Mouse (Mus musculus) intestine, embryonic 15.5 days (tissue): Measurements from ENCODE around the gene Grin1. TPM values are rescaled to one million over a fixed set of nuclear protein-coding genes. Genes with fewer than 3 reads are reported as not detected.
A peak's percentile ranks its signal among the peaks of the same experiment; 100 is the strongest.

Experiments
- ATAC-seq: fragments of 200-750 bp; cut with Nextera tagmentation; 2 replicates; pipeline ENCODE4 v1.8.0; 2017; ENCODE audit warnings: moderate TSS enrichment, moderate library complexity
- H3K27ac ChIP-seq: fragments of 300-500 bp; sonication (generic); 2 replicates; pipeline ENCODE4 v1.5.1; 2015; ENCODE audit warnings: mild to moderate bottlenecking, inconsistent platforms
- H3K27me3 ChIP-seq: fragments of 300-500 bp; sonication (generic); replicated peaks from 2 replicates; pipeline ENCODE4 v1.6.1; 2015; ENCODE audit warnings: inconsistent platforms
- H3K36me3 ChIP-seq: fragments of 300-500 bp; sonication (generic); 2 replicates; pipeline ENCODE4 v1.6.1; 2015; ENCODE audit warnings: inconsistent platforms
- H3K4me1 ChIP-seq: fragments of 300-500 bp; sonication (generic); replicated peaks from 2 replicates; pipeline ENCODE4 v1.6.1; 2015; ENCODE audit warnings: inconsistent platforms
- H3K4me2 ChIP-seq: fragments of 300-500 bp; sonication (generic); replicated peaks from 2 replicates; pipeline ENCODE4 v1.6.1; 2015; ENCODE audit warnings: mild to moderate bottlenecking, inconsistent platforms
- H3K4me3 ChIP-seq: fragments of 300-500 bp; sonication (generic); replicated peaks from 2 replicates; pipeline ENCODE4 v1.5.1; 2015; ENCODE audit warnings: inconsistent platforms
- H3K9ac ChIP-seq: fragments of 300-500 bp; sonication (generic); 2 replicates; pipeline ENCODE4 v1.6.1; 2015; ENCODE audit warnings: inconsistent platforms
- H3K9me3 ChIP-seq: fragments of 300-500 bp; sonication (generic); 2 replicates; pipeline ENCODE4 v1.6.1; 2016; ENCODE audit warnings: inconsistent platforms
- WGBS: fragments of 180-500 bp; shearing (Covaris S2); methylation state at CpG from one replicate; pipeline ENCODE4 v1.1.7; 2015; 5-methylcytosine and 5-hydroxymethylcytosine counted together
- polyA plus RNA-seq: library from polyadenylated mRNA; unstranded; fragments of >200 nt; fragmentation: Nextera tagmentation; extraction: Ambion mirVana; gene quantifications from 2 replicates; pipeline ENCODE4 v1.2.1, GENCODE M21; 2015

Gene Grin1
- polyA plus RNA-seq, 1 experiment from 2014 or later, result 1.4 TPM

DNA sequence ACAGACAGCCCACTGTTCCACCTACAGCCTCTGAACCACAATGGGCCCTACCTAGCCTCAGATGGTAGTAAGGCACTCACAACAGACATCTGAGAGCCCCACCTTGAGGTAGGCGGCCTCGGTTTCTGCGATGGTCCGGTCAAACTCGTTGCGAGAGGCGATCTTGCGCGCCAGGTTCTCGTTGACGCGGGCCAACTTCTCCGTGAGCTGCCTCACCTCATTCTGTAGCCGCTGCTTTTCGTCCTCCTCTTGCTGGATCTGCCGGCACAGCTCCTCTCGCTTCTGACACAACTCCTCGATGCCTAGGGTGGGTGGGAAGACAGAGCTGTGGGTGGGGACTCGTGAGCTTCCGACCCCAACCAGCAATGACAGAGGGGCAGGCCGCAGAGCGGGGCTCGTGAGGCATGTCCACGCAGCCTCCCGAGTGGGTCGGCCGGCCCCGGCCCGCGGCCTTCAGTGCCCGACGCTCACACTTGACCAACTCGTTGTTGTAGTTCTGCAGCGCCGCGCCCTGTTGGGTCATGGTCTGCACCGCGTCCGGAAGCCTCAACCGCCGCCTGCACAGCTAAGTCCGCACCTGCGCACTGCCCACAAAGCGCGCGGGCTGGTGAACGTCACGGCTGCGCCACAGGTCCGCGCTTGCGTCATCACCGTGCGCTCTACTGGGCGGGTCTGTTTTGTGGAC lies 47.0 kb downstream of the Grin1 start, which contains the start of the genes Ssna1 and Anapc2:
Ssna1 (minus strand) TSS at position 612 of the 685 bp plus-strand sequence.
Anapc2 (plus strand) TSS at position 652 of the 685 bp plus-strand sequence.
- H3K36me3 ChIP-seq, result peaks cover 58% of the 10 kb centered on the region
- H3K9me3 ChIP-seq, result no peaks in the 10 kb centered on the region
- H3K27me3 ChIP-seq, result no peaks in the 10 kb centered on the region
- H3K27ac ChIP-seq, result peak within 1 kb of the TSS; percentile 87
- peaks cover 29% of the 10 kb centered on the region for H3K4me1 ChIP-seq
- H3K4me2 ChIP-seq, result peak within 1 kb of the TSS; percentile 91
- peak within 1 kb of the TSS; percentile 89 for H3K4me3 ChIP-seq
- under 1% methylated on average over 55 of the region's 55 CpGs for WGBS
- peak within 1 kb of the TSS; percentile 85 for H3K9ac ChIP-seq
- ATAC-seq, result peak; percentile 96

DNA sequence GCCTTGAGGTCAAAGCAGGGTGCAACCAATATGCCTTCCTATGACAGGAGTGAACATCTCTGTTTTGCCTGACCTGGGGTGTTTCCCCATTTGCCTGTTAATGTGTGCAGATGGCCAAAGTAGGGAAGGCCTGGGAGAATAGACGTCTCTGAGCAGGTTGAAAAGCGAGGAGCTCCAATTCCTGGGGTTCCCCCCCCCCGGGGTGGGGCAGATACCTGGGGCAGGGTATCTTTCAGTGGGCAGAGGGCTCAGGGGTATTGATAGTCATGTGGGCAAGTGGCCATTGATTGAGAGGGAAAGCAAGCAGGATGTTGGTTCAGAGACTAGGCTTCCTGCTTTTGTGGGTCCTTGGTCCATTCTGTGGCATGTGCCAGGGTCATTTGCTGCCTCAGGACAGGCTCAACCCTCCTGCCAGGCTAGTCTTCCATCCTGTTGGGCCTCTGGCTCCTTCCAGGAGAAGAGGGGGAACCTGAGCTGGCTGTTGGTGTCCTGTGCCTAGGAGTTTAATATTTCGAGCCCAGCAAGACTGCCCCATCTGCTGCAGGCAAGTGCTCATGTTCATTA lies 51.2 kb downstream of the Grin1 start:
- no peak overlapping the region for H3K27ac ChIP-seq
- H3K9ac ChIP-seq, result no peak overlapping the region
- no peak for ATAC-seq
- peaks cover 25% of the 10 kb centered on the region for H3K36me3 ChIP-seq
- no peaks in the 10 kb centered on the region for H3K9me3 ChIP-seq
- H3K4me3 ChIP-seq, result no peak overlapping the region
- WGBS, result 74% methylated on average over 4 of the region's 4 CpGs
- H3K4me2 ChIP-seq, result no peak overlapping the region
- peaks cover 54% of the 10 kb centered on the region for H3K4me1 ChIP-seq
- peaks cover 6% of the 10 kb centered on the region for H3K27me3 ChIP-seq

DNA sequence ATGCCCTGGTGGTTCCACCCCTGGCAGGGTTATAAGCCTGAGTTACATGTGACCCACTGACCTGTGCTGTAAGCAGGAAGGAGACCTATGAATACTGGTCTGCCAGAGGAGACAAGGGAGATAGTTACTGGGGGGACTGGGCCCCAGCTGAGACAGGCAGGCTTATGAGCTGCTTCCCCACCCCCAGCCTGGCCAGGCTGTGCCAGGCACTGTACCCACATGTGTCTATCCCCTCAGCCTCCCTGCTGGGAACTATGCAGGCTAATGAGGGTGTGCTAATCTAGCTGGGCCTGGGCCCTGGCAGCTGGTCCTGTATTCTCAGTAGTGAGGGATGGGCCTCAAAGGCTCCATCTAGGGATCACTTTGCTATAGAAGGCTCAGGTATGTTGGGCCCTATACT lies 51.7 kb downstream of the Grin1 start:
- Histone ChIP-seq H3K36me3 (peaks cover 24% of the 10 kb centered on the region), H3K4me3 (no peak overlapping the region), H3K9me3 (no peaks in the 10 kb centered on the region), H3K4me2 (peak overlapping the region; percentile 97), H3K4me1 (peaks cover 53% of the 10 kb centered on the region), H3K27me3 (peaks cover 6% of the 10 kb centered on the region), H3K9ac (0 out of 2 replicates have a peak overlapping the region, but pooled peaks have one; percentile 0), H3K27ac (peak overlapping the region; percentile 77)
- no peak; the same call in 1 of the 2 replicates for ATAC-seq

DNA sequence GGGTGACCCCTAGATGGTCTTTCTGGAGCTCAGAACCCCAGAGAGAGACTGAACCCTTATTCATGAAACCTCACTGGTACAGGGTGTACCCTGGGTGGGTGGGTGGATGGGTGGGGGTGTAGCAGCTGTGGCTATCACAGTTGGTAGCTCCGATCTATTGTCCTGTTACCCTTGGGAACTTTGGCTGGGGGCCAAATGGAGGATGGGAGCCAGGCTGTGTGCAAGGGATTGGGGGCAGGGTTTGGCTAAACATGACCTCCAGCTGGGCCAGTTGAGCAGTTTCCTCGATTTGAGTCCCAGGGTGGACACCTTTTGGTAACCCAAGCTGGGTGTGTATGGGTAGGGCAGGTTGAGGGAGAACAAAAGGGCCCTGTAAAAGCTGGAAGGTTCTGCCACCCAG lies 52.3 kb downstream of the Grin1 start:
- ATAC-seq, result no peak; the same call in 1 of the 2 replicates
- 0 out of 2 replicates have a peak overlapping the region, but pooled peaks have one; percentile 26 for H3K9ac ChIP-seq

DNA sequence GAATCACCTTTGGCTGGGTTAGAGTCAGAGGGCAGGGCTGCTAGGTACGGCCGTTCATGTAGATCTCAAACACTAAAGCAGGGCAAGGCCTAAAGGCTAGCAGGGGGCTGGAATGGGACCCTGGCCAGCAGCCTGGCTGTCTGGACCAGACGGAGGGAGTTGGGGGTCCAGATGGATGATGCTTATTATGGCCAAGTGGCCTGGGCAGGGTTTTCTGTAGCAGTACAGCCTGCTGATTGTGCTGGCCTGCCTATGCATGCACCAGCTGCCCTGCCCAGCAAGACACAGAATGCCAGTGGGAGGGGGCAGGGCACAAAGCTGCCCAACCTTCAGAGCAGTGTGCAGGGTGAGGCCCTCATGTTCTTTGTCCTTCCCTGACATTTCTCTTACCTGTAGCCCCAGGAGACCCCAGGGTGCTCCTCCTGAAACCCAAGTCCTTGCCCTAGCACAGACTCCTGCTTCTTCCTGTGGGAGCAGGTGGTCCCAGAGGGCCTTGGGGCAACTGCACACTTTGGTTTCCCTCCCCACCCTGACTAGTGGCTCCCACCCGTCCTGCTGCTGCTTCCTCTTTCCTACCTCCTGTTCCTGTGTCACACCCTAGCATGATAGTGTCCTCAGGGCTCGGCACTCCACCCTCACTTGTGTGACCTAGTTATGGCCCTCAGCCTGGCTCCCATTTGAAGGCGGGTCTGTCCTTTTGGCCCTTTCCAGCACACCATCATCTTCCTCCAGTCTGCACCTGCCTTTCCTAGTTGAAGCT lies 52.9 kb downstream of the Grin1 start:
- H3K9me3 ChIP-seq, result no peaks in the 10 kb centered on the region
- H3K27me3 ChIP-seq, result peaks cover 6% of the 10 kb centered on the region
- peak overlapping the region; percentile 87 for H3K4me3 ChIP-seq
- peaks cover 23% of the 10 kb centered on the region for H3K36me3 ChIP-seq
- 50% methylated on average over 6 of the region's 6 CpGs for WGBS
- peak overlapping the region; percentile 81 for H3K9ac ChIP-seq
- H3K4me1 ChIP-seq, result peaks cover 47% of the 10 kb centered on the region
- peak overlapping the region; percentile 97 for H3K4me2 ChIP-seq
- peak overlapping the region; percentile 77 for H3K27ac ChIP-seq
- ATAC-seq, result peak; percentile 32

More for the DNA sequence above, 52.3 kb downstream of the Grin1 start:
- Histone ChIP-seq H3K4me3 (peak overlapping the region; percentile 87; the same call in 1 of the 2 replicates), H3K36me3 (peaks cover 24% of the 10 kb centered on the region), H3K9me3 (no peaks in the 10 kb centered on the region), H3K4me1 (peaks cover 53% of the 10 kb centered on the region), H3K27ac (peak overlapping the region; percentile 77), H3K27me3 (peaks cover 6% of the 10 kb centered on the region), H3K4me2 (peak overlapping the region; percentile 97)
- WGBS, result 39% methylated on average over 2 of the region's 2 CpGs

DNA sequence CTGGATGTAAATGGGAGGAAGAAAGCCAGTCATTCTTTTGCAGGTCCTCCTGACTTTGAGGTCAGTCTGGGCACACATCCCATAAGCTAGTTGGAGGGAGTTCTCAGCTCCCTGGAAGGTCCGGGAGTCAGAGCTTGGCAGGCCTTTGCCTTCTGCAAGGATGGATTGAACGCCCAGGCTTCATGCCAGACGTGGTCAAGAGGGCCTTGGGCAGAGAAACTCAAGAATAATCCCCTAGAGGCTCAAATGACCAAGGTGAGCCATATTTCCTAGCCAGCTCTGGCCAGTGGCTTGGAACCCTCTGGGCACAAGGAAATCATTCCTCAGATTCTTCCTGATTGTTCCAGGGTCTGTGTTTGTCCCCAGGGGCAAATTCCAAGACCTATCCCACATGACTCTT lies 54.1 kb downstream of the Grin1 start:
- peaks cover 6% of the 10 kb centered on the region for H3K27me3 ChIP-seq
- H3K36me3 ChIP-seq, result peaks cover 11% of the 10 kb centered on the region; the same call in 1 of the 2 replicates
- H3K9ac ChIP-seq, result peak overlapping the region; percentile 81
- H3K4me1 ChIP-seq, result peaks cover 39% of the 10 kb centered on the region
- WGBS, result 75% methylated on average over 3 of the region's 3 CpGs
- H3K4me2 ChIP-seq, result peak overlapping the region; percentile 97
- H3K27ac ChIP-seq, result peak overlapping the region; percentile 71; the same call in 1 of the 2 replicates
- no peak for ATAC-seq
- H3K4me3 ChIP-seq, result peak overlapping the region; percentile 87
- H3K9me3 ChIP-seq, result no peaks in the 10 kb centered on the region

DNA sequence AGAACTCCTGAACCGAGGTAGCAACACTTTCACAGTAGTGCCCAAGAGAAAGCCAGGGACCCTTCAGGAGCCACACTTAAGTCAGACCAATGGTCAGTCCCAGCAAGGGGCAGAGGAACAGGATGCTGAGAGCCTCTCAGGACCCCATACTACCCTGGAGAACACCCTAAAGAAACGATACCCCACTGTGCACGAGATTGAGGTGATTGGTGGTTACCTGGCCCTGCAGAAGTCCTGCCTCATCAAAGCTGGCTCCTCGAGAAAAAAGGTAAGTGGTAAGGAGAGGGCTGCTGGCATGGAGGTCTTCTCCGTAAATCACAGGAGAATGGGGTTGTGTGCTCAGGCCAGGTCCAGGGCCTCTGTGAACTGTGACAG lies 54.7 kb downstream of the Grin1 start:
- Histone ChIP-seq H3K4me3 (peak overlapping the region; percentile 87), H3K36me3 (peaks cover 5% of the 10 kb centered on the region; the same call in 1 of the 2 replicates), H3K4me1 (peaks cover 39% of the 10 kb centered on the region), H3K9ac (peak overlapping the region; percentile 81; the same call in 1 of the 2 replicates), H3K9me3 (no peaks in the 10 kb centered on the region), H3K27me3 (peaks cover 6% of the 10 kb centered on the region), H3K4me2 (peak overlapping the region; percentile 97), H3K27ac (peak overlapping the region; percentile 71; the same call in 1 of the 2 replicates)
- no peak for ATAC-seq
- WGBS, result 68% methylated on average over 5 of the region's 5 CpGs

DNA sequence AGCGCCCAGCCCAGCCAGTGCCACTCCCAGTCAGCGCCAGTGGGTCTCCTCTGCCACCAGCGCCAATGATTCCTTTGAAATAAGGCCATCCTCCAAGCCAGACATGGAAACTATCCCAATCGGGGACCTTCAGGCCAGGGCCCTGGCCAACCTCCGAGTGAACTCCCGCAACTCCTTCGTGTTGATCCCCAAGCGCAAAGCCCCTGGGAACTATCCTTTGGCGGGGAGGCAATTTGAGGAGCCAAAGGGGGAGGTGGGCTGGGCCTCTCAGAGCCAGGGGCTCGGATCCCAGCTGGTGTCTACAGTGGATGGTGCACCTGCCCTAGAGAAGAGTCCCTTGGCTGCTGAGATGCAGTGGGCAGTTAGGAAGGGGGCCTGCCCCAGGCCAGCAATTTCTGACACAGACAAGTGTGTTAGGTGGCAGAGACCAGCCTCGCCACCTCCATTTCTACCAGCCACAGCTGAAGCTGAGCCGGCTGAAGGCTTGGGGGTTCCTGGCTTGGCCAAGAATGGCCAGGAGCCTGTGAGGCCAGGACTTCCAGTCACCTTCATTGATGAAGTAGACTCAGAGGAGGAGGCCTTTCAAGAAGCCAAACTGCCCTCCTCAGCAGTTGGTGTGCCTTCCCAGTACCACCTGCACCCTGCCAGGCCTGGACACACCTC lies 55.2 kb downstream of the Grin1 start:
- ATAC-seq, result no peak
- Histone ChIP-seq H3K4me1 (peaks cover 39% of the 10 kb centered on the region), H3K9ac (peak overlapping the region; percentile 81), H3K36me3 (0 out of 2 replicates have a peak, but pooled peaks cover 1% of the 10 kb centered on the region), H3K27ac (no peak overlapping the region), H3K9me3 (no peaks in the 10 kb centered on the region), H3K27me3 (peaks cover 6% of the 10 kb centered on the region), H3K4me2 (peak overlapping the region; percentile 97), H3K4me3 (peak overlapping the region; percentile 87)
- WGBS, result 22% methylated on average over 12 of the region's 12 CpGs

DNA sequence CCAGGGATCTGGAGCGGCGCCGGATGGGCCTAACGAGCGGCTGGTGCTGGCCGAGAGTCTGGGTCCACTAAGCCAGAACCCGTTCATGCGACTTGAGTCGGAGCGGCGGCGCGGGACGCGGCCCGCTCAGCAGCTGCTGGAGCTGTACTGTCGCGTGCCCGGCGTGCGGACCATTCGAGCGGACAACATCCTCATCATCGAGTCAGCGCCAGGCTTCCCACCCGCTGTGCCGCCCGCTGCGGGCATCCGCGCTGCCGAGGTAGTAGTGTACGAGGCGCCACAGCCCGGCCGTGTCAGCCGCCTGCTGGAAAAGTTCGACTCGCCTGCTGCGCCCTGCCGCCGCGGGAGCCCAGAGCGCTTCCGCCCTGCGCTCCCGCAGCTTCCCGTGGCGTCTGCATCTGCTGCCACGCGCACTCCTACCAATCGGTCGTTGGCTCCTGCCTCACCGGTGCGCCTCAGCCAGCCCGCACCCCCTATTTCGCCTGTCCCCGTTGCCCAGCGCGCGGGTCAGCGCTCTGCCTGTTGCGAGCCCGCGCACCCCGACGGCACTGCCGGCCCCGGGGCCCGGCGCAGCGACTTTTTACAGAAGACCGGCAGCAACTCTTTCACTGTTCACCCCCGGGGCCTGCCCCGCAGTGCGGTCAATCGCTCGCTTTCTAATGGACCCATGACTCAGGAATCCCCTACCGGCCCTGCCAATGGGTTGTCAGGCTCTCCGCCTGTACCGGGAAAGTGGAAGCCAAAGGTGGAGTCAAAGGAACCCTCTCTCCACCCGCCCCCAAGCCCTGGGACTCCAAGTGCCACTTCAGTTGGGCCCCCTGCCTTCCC lies 56.0 kb downstream of the Grin1 start:
- Histone ChIP-seq H3K9me3 (no peaks in the 10 kb centered on the region), H3K9ac (peak overlapping the region; percentile 81), H3K27me3 (peaks cover 6% of the 10 kb centered on the region), H3K27ac (peak overlapping the region; percentile 58; the same call in 1 of the 2 replicates), H3K4me3 (peak overlapping the region; percentile 87), H3K36me3 (no peaks in the 10 kb centered on the region), H3K4me2 (peak overlapping the region; percentile 97), H3K4me1 (peaks cover 39% of the 10 kb centered on the region)
- ATAC-seq, result peak; percentile 16
- WGBS, result under 1% methylated on average over 82 of the region's 82 CpGs

DNA sequence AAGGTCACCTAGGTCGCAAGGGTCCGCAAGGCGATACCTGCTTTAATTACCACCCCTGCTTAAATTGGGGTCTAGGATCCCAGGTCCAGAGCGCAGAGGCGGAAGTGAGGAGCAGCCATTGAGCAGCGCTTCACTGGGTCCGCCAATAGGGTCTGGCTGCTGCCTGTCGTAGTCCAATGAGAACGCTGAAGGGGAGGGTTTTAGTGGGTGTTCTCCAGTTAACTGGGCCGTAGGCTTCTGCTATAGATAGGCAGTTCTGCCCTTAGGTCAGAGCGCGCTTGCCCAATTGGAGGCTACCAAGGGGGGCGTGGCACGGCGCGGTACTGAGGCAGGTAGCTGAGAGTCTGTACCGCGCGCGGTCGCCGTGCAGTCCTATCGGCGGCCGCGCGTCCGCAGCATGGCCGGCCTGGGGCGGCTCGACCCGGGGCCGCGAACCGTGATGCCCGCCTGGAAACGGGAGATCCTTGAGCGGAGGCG lies 56.7 kb downstream of the Grin1 start, which contains the start of gene Tprn:
Tprn (plus strand) TSS at position 328 of the 477 bp plus-strand sequence.
- WGBS, result under 1% methylated on average over 39 of the region's 39 CpGs
- Histone ChIP-seq H3K4me2 (peak within 1 kb of the TSS; percentile 97), H3K4me1 (peaks cover 39% of the 10 kb centered on the region), H3K9ac (peak within 1 kb of the TSS; percentile 81), H3K27me3 (peaks cover 6% of the 10 kb centered on the region), H3K9me3 (no peaks in the 10 kb centered on the region), H3K4me3 (peak within 1 kb of the TSS; percentile 87), H3K27ac (peak within 1 kb of the TSS; percentile 60; the same call in 1 of the 2 replicates), H3K36me3 (no peaks in the 10 kb centered on the region)
- ATAC-seq, result peak; percentile 96

DNA sequence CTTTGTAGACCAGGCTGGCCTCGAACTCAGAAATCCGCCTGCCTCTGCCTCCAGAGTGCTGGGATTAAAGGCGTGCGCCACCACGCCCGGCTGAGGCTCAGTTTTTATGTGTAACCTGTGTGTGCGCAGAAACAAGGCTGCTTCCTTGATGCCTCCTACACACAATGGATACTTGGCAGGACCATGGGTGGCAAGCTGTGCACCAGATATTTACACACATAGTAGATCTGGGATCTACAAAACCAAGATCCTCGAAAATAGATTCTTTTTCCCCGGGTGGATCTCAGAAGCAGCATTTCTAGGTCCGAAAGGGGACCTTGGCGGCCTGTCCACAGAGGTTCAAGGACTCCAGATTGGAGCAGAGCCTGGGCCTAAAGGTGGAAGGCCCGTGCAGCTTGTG lies 57.1 kb downstream of the Grin1 start:
- H3K27ac ChIP-seq, result 0 out of 2 replicates have a peak overlapping the region, but pooled peaks have one; percentile 60
- peak overlapping the region; percentile 97 for H3K4me2 ChIP-seq
- peak overlapping the region; percentile 81; the same call in 1 of the 2 replicates for H3K9ac ChIP-seq
- WGBS, result 44% methylated on average over 12 of the region's 12 CpGs
- H3K36me3 ChIP-seq, result no peaks in the 10 kb centered on the region
- no peak; the same call in 1 of the 2 replicates for ATAC-seq
- H3K4me1 ChIP-seq, result peaks cover 37% of the 10 kb centered on the region
- H3K27me3 ChIP-seq, result peaks cover 6% of the 10 kb centered on the region
- peak overlapping the region; percentile 87 for H3K4me3 ChIP-seq
- H3K9me3 ChIP-seq, result no peaks in the 10 kb centered on the region
